Mouse (Mus musculus) C2C12 (cell line): ENCODE measurements around the gene Fam89b. TPM values are rescaled to one million over a fixed set of nuclear protein-coding genes. Genes with fewer than 3 reads are reported as not detected.
"Not testable (repeated sequence)": the region's sequence is repeated elsewhere in the genome, so short reads cannot be mapped to it uniquely, and the experiment has no call there.

Source experiments
- H3K27me3 ChIP-seq: one replicate; pipeline ENCODE4 v1.6.1; 2011; ENCODE audit not compliant: control insufficient read depth, insufficient read depth, insufficient read length
- H3K36me3 ChIP-seq: one replicate; pipeline ENCODE4 v1.6.1; 2011; ENCODE audit not compliant: control insufficient read depth, insufficient read depth
- H3K4me3 ChIP-seq: one replicate; pipeline ENCODE4 v1.5.1; 2011; ENCODE audit warnings: mild to moderate bottlenecking, control low read depth; ENCODE audit not compliant: poor library complexity, insufficient read depth, severe bottlenecking
- H3K79me2 ChIP-seq: one replicate; pipeline ENCODE4 v1.6.1; 2011; ENCODE audit not compliant: control insufficient read depth, insufficient read depth
- H3K79me3 ChIP-seq: one replicate; pipeline ENCODE4 v1.6.1; 2011; ENCODE audit warnings: low read depth, control low read depth
- H3ac ChIP-seq: one replicate; pipeline ENCODE3; 2011; ENCODE audit warnings: low read depth; ENCODE audit not compliant: control insufficient read depth, insufficient read length
- CEBPB ChIP-seq: IDR thresholded peaks from one replicate; pipeline ENCODE4 v1.6.1; 2011; ENCODE audit warnings: low read depth, mild to moderate bottlenecking, control low read depth, moderate library complexity
- CTCF ChIP-seq: IDR thresholded peaks from one replicate; pipeline ENCODE4 v1.5.1; 2011; ENCODE audit not compliant: control insufficient read depth, insufficient read depth, insufficient read length
- FOSL1 ChIP-seq: IDR thresholded peaks from one replicate; pipeline ENCODE4 v1.8.0; 2011; ENCODE audit warnings: mild to moderate bottlenecking, low read length; ENCODE audit not compliant: poor library complexity, insufficient read depth, severe bottlenecking
- MAX ChIP-seq: IDR thresholded peaks from one replicate; pipeline ENCODE4 v1.6.1; 2011; ENCODE audit warnings: mild to moderate bottlenecking, control low read depth
- MYOD1 ChIP-seq: IDR thresholded peaks from one replicate; pipeline ENCODE4 v1.6.1; 2011; ENCODE audit warnings: low read depth; ENCODE audit not compliant: control insufficient read depth, insufficient read length
- MYOG ChIP-seq: IDR thresholded peaks from one replicate; pipeline ENCODE4 v1.6.1; 2011; ENCODE audit not compliant: control insufficient read depth, insufficient read length; ENCODE audit errors: extremely low read depth
- USF1 ChIP-seq: IDR thresholded peaks from one replicate; pipeline ENCODE4 v1.6.1; 2011; ENCODE audit warnings: low read depth, mild to moderate bottlenecking, control low read depth, moderate library complexity
- polyA plus RNA-seq: library from polyadenylated mRNA; unstranded; fragments of >200 nt; fragmentation: generic; extraction: Trizol; gene quantifications from one replicate; pipeline ENCODE4 v1.2.1, GENCODE M21; 2012; ENCODE audit warnings: missing spikeins

The Fam89b gene
- polyA plus RNA-seq, 1 experiment = 129 TPM

DNA sequence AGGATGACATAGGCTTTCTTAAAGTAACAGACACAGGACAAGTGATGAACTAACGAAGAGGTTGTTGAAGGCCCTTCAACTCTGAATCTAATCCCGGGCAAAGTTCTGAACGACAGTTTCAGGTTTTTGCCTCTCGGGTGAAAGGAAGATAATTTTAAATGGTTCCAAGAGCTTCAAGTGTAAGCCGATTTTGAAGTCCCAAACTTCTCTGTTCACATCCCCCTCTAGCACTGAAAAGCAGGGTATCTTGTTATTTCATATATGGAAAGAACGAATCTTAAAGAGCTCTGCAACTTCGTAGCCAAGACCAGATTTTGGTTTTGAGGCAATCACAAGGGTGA lies 40.4 kb downstream of the Fam89b start:
- Histone ChIP-seq H3ac (peak overlapping the region; percentile 66), H3K4me3 (peak overlapping the region; percentile 89), H3K36me3 (peaks cover 24% of the 10 kb centered on the region), H3K79me3 (peaks cover 44% of the 10 kb centered on the region), H3K27me3 (no peaks in the 10 kb centered on the region), H3K79me2 (peaks cover 59% of the 10 kb centered on the region)
- TF ChIP-seq MAX = no peak
- TF ChIP-seq CTCF = no peak
- no peak for TF ChIP-seq FOSL1
- no peak for TF ChIP-seq CEBPB
- no peak for TF ChIP-seq MYOG
- no peak for TF ChIP-seq USF1
- no peak for TF ChIP-seq MYOD1

DNA sequence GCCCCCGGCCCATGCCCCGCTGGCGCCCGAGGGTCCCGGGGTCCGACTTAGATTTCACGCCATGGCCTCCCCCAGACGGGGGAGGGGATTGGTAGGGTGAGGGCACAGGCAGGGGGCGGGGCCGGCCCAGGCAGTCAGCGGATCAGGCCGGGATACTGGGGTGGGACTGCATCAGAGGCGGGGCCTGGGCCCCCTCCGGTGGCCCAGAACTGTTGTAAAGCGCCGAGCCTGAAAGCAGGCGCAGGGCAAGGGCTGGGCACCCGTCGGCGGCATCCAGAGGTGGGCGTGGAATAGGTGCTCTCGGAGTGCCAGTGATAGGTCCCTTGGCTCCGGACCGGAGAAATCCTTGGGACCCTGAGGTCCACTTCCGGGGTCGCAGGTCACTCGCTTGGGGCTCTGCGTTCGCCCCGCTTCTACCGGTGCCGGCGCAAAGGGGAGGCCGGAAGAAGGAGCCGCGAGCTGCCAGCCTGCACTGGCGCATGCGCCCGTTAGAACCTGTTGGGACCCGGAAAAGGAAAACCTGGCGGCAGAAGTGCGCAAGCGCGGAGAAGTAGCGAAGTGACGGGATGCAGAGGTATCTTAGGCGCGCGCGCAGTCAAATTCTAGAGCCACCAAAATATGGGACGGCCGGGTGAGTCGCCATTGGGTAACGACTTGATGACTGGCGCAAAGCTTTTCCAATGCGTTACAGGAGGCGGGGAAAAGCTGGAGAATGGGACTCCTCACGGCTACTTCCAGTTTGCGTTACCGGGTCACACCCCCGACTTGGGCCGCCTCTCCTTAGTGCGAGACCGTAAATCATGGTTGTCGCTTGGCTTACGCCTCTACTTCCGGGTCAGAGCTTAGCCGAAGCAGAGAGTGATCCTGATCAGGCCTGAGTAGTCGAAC lies 41.0 kb downstream of the Fam89b start, which contains the start of the genes Map3k11 and Pcnx3:
Map3k11 (plus strand) TSS at position 543 of the 888 bp plus-strand sequence.
Pcnx3 (minus strand) TSS at position 709 of the 888 bp plus-strand sequence.
- peak within 1 kb of the TSS; percentile 89 for H3K4me3 ChIP-seq
- TF ChIP-seq FOSL1 (no peak), MYOG (no peak)
- no peaks in the 10 kb centered on the region for H3K27me3 ChIP-seq
- H3K36me3 ChIP-seq = peaks cover 27% of the 10 kb centered on the region
- peaks cover 41% of the 10 kb centered on the region for H3K79me3 ChIP-seq
- peak within 1 kb of the TSS; percentile 92 for H3ac ChIP-seq
- H3K79me2 ChIP-seq = peaks cover 53% of the 10 kb centered on the region

DNA sequence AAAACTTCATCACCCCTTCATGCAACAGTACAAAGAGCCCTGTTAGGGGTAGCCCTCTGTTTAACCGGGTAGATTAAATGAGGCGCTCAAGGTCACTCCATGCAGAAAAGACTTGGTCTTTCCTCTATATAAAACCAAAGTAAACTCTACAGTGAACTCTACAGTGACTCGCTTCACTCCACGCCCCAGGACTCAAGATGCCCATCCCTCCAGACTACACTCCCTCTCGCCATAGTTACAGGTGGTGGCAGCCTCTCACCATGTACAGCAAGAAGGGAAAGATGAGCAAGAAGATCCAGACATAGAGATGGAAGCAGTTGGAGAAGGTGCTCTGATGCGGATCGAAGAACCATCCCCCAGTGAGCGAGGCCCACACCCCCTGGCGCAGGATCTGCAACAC lies 41.7 kb downstream of the Fam89b start:
- Histone ChIP-seq H3K27me3 (no peaks in the 10 kb centered on the region), H3K4me3 (peak overlapping the region; percentile 89), H3K79me2 (peaks cover 46% of the 10 kb centered on the region), H3ac (peak overlapping the region; percentile 87), H3K79me3 (peaks cover 36% of the 10 kb centered on the region), H3K36me3 (peaks cover 33% of the 10 kb centered on the region)
- TF ChIP-seq USF1 (no peak), FOSL1 (no peak)

DNA sequence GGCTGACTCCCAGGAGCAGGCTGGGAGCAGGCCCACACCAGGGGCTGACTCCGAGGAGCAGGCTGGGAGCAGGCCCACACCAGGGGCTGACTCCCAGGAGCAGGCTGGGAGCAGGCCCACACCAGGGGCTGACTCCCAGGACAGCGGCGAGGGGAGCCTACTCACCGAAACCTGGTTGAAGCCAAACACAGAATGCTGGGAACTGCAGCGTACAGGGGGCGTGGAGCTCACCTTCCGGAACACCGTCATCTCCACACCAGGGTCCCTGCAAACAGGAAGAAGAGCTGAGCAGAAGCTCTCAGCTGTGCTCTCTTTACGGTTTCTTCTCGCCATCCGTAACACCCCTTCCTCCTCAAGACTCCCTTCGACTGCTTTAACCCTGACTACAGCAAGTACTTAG lies 42.5 kb downstream of the Fam89b start:
- not testable (repeated sequence) for H3K4me3 ChIP-seq, H3K27me3 ChIP-seq
- Histone ChIP-seq H3ac (peak overlapping the region; percentile 38), H3K36me3 (peaks cover 38% of the 10 kb centered on the region), H3K79me2 (peaks cover 38% of the 10 kb centered on the region), H3K79me3 (peaks cover 29% of the 10 kb centered on the region)

DNA sequence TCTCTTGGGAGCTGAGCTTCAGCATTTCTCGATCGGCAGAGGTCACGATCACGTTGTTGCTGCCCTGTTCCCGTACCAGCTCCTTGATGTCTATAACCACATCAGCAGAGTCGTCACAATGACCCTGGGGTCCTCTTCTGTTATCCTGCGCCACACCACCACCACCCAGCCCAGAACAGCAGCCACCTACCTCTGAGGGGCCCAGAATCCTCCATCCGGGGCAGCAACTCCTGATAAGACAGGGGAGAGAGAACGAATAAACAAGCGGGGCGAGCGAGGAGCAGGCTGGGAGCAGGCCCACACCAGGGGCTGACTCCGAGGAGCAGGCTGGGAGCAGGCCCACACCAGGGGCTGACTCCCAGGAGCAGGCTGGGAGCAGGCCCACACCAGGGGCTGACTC lies 43.0 kb downstream of the Fam89b start:
- H3K4me3 ChIP-seq = no peak overlapping the region
- H3K79me2 ChIP-seq = peaks cover 32% of the 10 kb centered on the region
- TF ChIP-seq USF1 (no peak), FOSL1 (no peak), MYOD1 (no peak), CTCF (no peak), MAX (no peak), MYOG (no peak), CEBPB (no peak)
- H3K36me3 ChIP-seq = peaks cover 38% of the 10 kb centered on the region
- no peak overlapping the region for H3ac ChIP-seq
- H3K27me3 ChIP-seq = no peaks in the 10 kb centered on the region
- H3K79me3 ChIP-seq = peaks cover 24% of the 10 kb centered on the region

DNA sequence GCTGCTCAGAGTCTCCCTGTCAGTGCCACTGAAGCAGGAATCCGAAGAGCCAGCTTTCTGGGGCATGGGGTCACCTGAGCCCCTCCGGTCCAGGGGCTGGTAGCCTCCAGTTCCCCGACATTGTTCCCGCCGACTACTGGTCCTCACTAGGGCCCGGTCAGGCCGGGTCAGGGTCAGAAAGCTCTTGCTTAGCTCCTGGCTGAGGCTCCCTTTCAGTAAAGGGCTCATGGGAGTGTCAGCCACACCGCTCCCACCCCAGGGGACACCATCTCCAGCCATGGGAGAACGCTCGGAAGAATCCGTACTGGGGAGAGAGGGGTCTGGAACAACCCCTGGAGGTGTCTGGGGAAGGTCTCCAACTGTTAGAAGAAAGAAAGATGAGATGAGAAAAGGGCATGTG lies 43.6 kb downstream of the Fam89b start:
- TF ChIP-seq FOSL1 = no peak
- TF ChIP-seq MYOG = no peak
- no peak for TF ChIP-seq CEBPB
- no peak for TF ChIP-seq USF1
- no peak for TF ChIP-seq MAX
- no peak for TF ChIP-seq CTCF
- TF ChIP-seq MYOD1 = no peak
- H3ac ChIP-seq = no peak overlapping the region
- peaks cover 44% of the 10 kb centered on the region for H3K36me3 ChIP-seq
- peaks cover 18% of the 10 kb centered on the region for H3K79me3 ChIP-seq
- peaks cover 27% of the 10 kb centered on the region for H3K79me2 ChIP-seq
- no peak overlapping the region for H3K4me3 ChIP-seq
- H3K27me3 ChIP-seq = no peaks in the 10 kb centered on the region
